Mouse (Mus musculus) G1E (cell line): ENCODE data around the gene R3hdm2.
A peak's percentile ranks its signal among the peaks of the same experiment; 100 is the strongest.

ENCODE experiments used
- CTCF ChIP-seq: IDR thresholded peaks from 2 replicates; pipeline ENCODE4 v1.5.1; 2012; ENCODE audit warnings: low read depth, low read length, inconsistent platforms, mixed read lengths
- GATA1 ChIP-seq: IDR thresholded peaks from 2 replicates; pipeline ENCODE4 v1.6.1; 2012; ENCODE audit warnings: borderline replicate concordance, low read length, inconsistent platforms, mixed read lengths
- POLR2AphosphoS5 ChIP-seq: IDR thresholded peaks from 2 replicates; pipeline ENCODE4 v1.6.1; 2012; ENCODE audit warnings: low read depth, low read length, inconsistent platforms; ENCODE audit not compliant: insufficient replicate concordance
- TAL1 ChIP-seq: conservative IDR thresholded peaks from 2 replicates; pipeline ENCODE4 v1.6.1; 2012; ENCODE audit warnings: low read depth, low read length, inconsistent platforms, mixed read lengths

DNA sequence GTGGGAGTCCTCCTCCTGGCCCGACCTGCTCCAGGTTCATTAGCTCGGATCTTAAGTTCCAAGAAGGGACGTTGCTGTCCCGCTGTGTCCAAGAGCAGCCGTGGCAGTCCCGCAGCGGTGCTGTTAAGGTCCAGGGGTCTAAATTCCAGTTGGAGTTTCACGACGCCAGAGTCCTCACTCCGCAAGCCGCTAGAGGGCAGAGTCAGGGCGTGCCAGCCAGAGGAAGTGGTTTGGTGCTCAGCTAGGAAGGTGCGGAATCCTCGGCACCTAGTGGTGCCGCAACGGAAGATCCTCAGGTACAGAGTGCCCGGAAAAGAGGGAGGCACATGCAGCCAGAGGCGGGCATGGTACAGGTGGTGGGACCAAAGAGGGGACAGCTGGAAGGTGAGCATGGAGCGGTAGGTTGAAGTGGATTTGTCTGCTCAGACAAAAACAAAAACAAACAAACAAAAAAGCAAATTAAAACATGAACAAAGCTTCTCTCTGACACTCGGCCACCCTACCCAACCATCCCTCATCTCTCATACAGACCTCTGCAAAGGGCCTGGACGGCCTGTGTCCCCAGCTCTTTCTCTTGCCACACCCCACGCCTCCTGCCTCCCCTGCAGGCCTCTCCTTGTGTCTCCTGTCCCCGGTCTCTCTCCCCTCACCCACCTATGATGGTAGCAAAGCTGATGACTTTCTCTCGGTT lies 29.4 kb upstream of the R3hdm2 start:
- TF ChIP-seq TAL1 (no peak), CTCF (peak; percentile 58), GATA1 (no peak), POLR2AphosphoS5 (no peak)
